Mouse (Mus musculus) neural tube, embryonic 10.5 days (tissue): ENCODE measurements at regions not wholly inside any gene's neighbourhood (a gene's known extent, or its start where the extent isn't known, plus 50 kb on each side); places are given as distances from the start of the nearest gene placed in this dataset.
A peak's percentile ranks its signal among the peaks of the same experiment; 100 is the strongest.

Source experiments
- DNase-seq: peaks from one replicate; pipeline ENCODE4 v3.0.0-alpha.2; 2017; ENCODE audit warnings: low spot score; ENCODE audit errors: extremely low spot score

DNA sequence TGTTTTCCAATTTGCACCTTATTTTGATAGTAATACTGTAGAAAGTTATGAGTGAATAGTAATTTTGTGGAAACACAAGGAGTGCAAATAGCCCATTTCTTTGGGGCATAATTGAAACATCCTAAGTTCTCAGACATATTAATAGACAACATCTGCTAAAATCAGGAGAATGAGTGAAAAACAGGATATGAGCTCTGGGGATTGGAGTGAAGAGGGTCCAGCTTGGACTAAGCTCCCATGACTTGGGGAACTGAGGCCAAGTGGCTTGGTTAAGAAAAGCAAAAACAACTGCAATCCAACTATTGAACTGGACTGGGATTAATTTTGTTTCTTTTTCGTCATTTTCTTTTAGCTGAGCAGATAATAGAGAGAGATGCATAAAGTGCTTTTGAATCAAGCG is 240.7 kb downstream of the Slc30a10 start:
- DNase-seq = no peak

DNA sequence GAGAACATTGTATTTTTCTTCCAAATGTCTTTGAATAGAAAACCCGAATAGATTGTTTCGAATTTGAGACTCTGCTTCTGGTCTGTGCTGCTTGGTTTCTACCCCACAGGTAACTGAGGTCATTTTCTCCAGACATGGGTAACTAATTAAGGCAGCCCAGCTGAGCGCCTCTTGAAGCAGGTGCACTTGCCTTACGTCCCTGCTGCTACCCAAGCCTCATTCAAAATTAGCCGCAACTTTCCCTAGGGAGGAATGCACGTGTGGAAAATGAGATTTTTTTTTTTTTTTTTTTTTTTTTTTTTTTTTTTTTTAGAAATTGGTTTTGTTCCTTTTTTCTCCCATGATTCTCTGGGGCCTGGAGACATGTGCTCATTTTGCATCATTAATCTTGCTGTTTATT is 245.1 kb downstream of the Slc30a10 start:
- DNase-seq = no peak

DNA sequence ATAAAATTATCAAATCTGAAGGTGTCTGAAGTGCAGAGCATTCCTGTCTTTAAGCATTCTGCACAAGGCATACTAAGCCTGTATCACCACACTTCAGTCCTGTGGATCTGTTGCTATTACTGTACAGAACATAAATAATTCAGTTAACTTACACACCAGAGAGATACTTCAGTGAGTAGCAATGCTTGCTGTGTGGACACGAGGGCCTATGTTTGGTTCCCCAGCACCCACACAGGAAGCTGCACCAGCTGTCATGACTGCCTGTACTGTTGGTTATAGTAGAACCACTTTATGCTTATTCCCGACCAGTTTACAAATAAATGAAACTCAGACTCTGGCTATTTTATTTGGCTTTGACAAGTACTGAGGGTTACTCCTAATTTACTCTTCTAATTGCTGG is 271.7 kb downstream of the Slc30a10 start:
- DNase-seq = no peak

DNA sequence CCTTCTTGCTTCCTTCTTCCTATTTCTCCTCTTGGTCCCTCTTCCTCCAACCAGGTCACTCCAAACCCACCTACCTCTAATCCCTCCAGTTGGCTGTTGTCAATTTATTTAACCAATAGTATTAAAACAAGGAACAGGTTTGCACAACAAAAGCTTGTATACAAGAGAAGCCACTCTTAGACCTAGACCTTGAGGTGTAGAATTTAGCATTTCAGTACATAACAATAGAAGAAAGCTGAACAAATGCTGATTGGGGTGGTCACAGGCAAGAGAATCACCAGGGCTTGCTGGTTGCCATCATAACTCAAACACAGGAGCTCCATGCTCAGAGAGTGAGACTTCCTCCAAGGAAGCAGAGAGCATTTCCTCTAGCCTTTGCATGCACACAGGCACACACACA is 272.2 kb downstream of the Slc30a10 start:
- no peak for DNase-seq

DNA sequence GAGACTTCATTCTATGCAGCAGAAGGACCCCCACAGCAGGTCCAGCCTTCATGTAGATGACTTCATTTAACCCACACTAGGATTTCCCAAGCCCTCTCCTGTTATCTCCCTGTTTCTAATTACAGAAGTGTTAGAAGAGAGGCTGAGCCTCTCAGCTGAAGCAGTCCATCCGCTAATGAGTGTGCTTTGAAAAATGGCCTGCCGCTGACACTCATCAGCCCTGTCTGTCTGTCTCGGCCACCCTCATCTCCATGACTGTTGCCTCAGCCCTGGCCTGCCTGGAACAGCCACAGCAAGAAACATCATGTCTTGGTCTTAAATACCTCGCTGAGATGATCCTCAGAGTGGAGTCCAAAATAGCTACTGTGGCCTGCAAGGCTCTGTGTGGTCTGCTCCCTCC is 273.1 kb downstream of the Slc30a10 start:
- DNase-seq = no peak

DNA sequence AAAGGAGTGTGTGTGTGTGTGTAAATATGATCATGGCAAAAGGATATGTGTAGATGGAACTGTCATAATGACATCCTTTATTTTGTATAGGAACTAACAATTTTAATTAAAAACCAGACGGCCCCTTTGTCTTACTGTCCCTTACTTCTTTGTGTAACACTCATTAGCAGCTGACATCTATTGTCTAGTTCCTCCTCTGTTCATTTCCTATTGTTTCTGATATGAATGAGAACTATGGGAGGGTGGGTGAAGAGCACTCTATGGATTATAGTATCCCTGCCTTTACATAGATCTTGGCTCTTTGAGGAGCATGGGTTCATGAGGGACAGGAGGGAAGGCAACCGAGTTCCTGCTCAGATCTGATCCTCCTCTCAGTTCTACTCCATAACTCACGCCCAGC is 273.8 kb downstream of the Slc30a10 start:
- DNase-seq = no peak

DNA sequence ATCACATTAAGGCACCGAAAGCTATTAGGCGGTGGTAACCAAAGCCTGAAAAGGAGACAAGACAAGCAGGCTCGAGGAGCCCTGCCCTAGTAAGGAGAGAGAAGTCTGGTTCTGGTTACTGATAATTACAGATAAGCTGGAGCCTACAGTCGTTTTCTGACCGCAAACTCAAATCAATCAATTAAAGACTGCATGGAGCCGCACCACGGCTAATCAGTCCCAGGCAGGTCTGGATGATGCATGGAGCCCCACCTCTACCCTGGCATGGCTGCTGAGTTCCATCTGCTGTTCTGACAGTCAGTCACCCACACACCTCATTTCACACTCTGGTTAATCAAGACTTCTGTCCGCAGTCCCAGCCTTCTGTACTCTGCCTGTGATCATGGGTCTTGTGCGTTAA is 276.4 kb downstream of the Slc30a10 start:
- peak; percentile 29 for DNase-seq

DNA sequence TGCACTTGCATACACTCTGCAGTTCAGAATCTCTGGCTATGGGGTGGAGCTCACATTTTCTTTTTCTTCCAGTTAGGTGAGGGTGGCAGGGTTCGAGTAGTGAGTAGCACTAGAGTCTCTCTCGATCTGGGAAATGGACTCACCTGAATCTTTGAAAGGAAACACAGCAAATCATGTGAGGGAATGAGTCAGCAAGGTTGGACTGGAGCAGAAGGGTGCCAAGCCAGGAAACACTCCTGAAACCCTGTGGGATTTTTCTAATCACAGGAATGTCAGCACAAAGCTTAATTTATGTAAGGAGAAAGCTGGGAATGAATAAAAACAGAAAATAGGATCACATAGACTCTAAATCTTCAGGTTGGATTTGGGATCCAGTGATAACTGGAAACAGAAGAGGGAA is 282.1 kb downstream of the Slc30a10 start:
- no peak for DNase-seq

DNA sequence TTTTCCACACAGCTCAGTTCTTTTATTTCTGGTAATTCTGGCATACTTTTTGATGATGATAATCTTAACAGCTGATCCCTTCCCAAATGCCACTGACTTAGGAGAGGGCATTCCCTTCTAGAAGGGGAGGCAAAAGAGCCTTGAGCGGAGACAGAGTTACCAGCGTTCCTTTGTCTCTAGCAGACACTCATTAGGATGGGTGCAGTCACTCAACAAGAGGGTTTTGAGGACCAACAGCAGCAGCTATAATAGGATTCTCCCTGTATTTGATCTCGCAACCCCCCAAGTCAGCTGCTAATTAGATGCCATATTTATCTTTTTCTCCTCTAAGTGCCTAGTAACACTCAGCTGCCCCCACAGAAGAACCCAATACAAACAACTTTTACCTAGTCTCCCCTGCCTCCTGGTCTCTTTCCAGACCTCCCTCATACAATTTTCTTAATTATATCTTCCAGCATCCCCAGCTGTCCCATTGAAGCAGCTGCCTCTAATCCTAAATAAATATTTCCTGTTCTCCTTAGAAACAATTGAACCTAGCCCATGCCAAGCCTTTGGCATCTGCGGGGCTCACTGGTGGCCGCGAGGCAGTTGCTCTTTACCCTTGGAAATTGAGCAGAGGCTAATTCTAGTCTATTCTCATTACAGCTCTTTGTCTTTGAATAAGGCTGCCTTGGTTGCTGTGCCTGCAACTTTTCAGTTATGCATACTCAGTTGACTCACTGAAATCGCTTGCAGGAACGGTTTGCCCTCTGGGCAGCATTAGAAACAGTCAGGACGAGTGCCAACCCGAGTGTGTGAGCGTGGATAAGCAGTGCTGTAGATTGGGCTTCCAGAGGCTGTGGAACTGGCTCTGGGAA is 286.6 kb downstream of the Slc30a10 start:
- no peak for DNase-seq

DNA sequence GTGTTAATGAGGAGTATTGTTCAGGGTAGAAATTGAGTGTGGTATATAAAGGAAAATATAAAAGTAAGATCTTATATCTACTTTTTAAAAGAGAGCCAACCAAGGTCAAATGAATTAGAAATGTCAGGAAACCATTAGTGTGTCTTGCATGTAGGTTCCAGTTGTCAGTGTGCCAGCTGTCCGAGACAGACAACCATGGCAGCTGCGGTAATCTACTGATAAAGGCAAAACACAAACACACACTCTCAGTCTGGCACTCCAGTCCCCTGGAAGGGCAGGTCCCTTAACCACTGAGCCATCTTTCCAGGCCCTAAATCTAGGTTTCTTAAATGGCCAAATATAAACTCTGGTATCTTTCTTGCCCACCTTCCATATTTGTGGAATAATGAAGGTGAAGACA is 294.6 kb downstream of the Slc30a10 start:
- DNase-seq = no peak

DNA sequence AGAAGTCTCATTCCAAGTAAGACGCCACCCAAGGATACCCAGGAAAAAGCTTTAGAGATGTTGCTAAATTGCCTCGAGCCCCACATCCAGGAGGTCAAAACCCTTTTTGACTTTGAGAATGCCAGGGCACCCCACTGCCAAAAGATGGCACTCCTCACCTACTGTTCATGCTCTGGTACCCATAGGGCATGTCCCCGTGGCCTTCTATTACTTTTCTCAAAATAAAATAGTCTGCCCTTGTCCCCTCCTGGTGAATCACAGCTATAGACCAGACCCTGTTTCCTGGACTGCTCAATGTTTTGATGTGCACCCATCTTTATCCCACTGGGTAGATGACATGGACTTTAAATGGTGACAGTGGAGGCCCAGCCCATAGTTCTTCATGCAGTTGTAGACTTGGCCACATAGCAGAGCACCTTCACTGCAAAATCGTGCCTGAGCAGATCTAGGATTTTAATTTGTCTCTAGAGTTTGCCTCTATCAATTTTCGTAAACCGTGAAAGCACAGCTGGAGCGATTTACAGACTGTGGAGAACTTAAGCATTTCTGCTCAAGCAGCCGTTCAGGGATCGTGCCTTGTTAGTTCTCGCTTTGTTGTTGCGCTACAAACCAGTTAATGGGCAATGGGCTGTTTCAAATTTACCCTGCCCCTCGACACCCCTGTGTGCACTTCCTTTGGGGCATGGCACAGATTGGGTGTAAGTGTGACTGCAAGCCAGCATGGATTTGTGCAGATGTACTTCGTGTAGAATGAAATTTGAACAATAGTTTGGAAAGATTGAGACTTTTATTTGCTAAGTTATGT is 300.0 kb downstream of the Slc30a10 start:
- DNase-seq = no peak

DNA sequence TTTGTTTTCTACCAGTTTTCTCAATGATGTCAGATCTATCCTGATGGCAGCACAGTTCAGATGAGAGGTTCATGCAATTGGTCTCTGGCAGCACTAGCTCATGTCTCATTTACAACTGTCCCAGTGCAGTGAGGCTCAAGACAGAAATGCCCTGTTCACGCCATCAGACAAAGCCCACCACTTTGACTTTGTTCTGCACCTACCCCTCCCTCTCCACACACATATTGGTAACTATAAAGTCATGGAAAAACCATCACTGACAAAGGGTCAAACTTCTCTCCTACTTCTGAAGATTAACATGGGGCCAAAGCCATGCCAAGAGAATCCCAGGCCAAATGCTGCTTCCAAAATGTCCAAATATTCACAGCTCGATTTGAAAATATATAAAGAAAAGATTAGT is 302.7 kb downstream of the Slc30a10 start:
- no peak for DNase-seq

DNA sequence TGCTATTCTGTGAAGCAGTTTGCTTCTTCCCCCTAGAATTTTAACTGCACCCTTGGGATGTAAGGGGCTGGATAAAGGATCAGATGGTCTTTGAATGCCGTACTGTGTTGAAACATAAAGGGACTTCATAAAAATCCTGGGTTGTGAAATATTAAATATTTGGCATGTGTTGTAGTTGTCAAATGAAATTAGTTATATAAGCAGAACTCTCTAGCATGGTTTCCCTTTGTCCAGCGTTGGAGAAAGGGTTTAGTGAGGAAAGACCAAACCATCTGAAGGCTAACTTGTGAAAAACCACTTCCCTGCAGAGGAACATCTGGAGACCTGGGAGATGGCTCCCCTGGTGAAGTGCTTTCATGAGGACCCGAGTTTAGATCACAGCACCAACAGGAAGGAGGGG is 319.6 kb downstream of the Slc30a10 start:
- no peak for DNase-seq

DNA sequence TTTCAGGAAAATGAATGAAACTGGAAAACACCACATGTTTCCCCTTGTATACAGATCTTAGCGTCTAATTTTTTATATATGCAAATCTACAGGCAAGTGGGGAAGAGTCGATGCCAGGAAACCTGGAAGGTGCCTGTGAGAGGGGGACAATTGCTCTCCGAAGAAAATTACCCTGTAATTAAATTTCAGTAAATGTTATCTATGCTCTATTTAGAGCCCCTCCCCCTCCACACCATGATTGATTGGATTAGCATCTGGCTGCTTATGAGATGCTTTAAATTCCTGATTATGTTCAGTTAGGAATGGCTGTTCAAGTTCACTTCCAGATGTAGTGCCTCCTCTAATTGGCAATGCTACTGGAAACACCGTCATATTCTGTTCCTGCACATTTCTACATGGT is 325.0 kb downstream of the Slc30a10 start:
- no peak for DNase-seq

DNA sequence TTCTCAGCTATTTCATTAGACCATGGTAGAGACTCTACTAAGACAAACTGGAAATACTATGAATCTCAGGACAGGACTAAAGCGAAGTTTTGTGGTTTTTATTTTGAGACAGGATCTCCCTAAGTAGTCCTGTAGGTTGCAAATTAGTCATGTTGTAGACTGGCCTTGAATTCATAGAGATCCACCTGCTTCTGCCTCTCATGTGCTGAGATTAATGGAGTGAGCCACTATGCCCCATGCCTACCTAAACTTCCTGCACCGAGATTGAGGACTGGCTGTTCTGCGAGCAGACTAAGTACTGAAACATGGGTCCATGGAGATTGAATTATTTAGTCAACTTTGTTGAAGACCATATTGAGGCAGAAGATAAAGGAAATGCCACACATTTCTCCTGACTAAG is 315.0 kb downstream of the Lyplal1 start:
- DNase-seq = no peak

DNA sequence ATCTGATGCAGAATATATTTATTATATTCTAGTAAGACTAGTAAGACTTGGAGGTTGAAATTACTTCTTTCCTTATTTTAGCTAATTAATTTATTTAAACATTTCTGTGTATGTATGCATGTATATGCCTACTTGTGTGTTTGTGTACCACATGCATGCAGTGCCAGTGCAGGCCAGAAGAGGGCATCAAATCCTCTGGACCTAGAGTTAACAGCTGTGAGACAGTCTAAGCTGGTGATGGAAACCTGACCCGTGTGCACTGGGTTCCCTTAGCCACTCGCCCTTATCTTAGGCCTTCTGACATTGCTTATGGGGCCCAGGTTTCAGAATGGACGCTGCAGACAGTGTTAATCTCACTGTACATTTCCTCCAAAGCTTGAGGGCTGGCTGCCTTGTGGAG is 302.2 kb downstream of the Lyplal1 start:
- DNase-seq = no peak

DNA sequence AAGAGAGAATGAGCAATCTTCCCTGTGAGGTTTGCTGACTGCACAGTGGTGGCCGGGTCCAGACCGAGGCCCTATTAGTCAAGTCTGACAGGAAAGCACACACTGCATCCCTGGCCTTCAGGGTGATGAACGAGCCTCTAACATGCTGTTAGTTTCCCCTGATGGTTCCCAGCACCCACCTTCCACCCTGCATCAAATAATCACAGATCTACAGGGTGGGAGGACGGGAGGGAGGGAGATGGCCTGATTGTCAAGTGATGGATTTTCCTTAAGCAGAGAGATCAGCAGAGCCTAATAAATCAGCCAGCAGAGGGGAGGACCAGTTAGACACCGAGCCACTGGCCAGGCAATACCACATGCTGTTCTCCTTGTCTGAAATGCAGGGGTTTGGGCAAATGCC is 298.1 kb downstream of the Lyplal1 start:
- DNase-seq = peak; percentile 61

DNA sequence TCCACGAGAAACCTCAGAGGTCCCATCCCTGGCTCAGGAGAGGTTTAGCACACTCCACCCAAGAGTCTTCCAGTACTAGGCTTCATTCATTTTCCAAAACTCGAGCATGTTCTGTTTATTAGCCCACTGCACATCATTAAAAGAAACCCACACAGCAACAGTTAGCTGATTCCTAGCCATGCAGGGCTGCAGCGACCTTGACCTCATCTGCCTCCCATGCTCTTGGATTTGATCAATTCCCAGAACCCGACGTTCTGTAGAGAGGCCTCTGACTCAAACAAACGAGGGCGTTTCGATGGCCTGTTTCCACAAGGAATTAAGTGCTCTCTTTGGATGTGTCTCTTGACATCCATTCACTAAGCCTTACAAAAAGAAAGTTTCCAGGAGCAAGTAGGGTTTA is 294.9 kb downstream of the Lyplal1 start:
- DNase-seq = no peak

DNA sequence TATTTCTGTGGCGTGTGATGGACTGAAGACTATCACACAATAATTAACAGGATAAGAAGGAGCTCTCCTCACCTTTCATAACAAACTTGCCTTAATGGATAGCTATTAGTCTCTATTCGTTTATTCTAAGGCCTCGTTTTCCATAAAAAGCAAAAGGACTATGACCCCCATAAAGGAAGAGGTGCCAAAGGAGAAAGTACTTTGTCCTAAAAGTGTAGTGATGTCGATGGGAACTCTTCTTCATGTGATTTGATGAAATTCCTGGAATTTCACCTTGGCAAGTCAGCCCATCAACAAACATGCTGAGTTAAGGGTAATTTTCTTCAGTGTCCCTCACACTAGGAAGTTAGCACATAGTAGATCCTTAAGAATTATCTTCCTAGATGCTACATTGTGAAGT is 293.9 kb downstream of the Lyplal1 start:
- DNase-seq = no peak

DNA sequence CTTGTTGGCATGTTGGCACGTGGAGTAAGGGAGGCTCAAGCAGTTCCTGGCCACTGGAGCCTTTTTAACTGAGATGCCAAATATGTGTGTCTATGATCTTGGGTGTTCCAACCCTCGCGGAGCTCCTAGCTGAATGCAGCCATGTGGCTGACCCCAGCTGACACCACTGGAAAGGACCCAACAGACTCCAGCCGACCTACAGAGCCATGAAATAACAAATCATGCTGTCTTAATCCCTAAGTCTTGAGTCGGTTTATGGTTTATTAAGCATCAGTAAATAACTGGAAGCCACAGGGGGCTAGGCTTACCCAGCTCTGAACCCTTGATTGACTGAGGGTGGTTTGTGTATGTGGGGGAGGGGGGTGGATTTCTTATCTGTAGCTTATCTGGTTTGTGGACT is 293.2 kb downstream of the Lyplal1 start:
- DNase-seq = no peak

DNA sequence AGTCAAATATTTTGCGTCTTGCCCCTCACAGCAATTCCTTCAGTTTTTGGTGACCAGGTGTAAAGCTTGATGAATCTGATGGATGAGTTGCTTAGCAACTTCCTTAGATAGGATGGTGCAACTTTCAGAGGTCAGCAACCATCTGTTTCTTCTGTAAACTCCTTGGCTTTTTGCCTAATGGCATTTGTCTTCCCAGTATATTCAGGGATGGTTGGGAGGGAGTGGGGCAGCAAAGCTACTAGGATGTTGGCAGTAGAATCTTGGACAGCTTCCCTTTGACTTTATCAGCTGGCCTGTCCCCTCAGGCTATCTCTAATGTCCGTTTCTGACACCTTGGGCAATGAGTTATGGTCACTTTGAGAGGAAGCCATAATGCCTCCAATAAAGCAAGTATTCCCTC is 289.1 kb downstream of the Lyplal1 start:
- DNase-seq = no peak

DNA sequence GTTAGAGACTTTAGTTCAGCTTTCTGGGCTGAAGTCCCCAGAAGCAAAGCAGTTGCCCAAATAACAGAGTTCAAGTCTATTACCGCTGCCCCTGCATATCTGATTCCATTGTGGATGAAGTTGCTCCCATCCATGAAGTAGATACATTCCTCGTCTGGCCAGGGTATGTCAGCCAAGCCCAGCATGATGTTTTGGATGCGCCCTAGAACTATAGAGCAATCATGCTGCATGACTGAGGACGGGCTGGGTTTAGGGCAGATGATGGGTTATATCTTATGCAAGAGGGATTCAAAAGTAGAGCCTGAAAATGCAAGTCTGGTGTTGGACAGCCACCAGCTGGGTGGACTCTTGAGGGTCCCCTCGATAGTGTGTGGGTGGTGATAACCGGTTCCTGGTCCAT is 288.6 kb downstream of the Lyplal1 start:
- DNase-seq = no peak

DNA sequence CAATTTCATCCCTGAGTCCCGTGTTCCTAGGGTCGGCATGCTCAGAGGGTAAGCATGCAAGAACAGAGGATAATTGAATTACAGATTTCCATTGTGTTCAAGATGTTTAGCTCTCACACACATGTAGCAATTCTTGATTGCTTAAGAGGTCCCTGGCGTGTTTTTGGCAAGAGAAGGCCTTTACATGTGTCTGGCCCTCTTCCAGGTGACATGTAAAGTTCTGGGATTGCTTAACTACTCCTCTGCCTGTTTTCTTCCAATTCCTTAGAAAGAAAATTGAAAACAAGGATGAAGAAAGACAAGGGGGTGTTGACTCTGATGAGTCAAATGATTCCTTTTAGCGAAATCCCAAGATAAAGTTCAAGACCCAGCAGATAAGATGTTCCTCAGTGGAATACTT is 285.1 kb downstream of the Lyplal1 start:
- no peak for DNase-seq
